Mouse (Mus musculus) frontal cortex, postnatal 25 days (tissue): ENCODE results near the gene Gm42372.

ENCODE experiments used
- DNase-seq, 2 experiments: peaks; one replicate each; pipeline ENCODE4 v3.0.0; 2022; ENCODE audit warnings: low spot score in 2 of 2

Gm42372 gene

DNA sequence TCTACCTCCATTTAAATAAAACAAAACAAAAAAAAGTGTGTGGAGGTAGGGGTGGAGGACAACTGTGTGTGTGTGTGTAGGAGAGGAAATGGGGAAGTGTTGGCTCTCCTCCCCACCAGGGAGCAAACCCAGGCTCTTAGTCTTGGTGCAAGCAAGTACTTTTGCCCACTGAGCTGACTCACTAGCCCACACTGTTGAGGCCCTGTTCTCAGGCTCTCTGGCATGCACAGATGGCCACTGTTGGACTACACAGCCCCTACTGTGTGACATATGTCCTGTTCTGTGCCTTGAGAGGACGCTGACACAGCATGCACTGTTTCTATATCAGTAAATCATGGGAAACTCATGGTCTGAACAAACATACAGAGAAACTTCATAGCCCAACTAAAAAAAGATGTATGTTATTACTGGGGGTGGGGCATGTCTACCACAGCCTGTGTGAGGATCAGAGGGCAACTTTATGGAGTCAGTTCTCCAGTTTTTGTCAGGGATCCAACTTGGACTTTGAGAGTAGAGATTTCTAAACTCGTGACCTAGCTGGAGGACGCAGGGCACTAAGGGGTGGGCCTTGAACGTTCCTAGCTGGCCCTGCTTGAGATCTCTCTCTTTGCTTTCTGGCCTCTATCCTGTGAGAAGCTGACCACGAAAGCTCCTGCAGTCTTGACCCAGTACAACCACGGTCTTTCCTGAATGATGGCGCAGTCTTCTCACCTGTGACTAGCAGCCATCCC is 20.5 kb downstream of the Gm42372 start:
- no peak for DNase-seq

GRCm38 (mm10) chr7:17004716-17005115 is 21.8 kb downstream of the Gm42372 start:
- DNase-seq: no peak

- no peak for DNase-seq
Observed at GRCm38 (mm10) chr7:17007300-17007699, 24.4 kb downstream of the Gm42372 start.

DNA sequence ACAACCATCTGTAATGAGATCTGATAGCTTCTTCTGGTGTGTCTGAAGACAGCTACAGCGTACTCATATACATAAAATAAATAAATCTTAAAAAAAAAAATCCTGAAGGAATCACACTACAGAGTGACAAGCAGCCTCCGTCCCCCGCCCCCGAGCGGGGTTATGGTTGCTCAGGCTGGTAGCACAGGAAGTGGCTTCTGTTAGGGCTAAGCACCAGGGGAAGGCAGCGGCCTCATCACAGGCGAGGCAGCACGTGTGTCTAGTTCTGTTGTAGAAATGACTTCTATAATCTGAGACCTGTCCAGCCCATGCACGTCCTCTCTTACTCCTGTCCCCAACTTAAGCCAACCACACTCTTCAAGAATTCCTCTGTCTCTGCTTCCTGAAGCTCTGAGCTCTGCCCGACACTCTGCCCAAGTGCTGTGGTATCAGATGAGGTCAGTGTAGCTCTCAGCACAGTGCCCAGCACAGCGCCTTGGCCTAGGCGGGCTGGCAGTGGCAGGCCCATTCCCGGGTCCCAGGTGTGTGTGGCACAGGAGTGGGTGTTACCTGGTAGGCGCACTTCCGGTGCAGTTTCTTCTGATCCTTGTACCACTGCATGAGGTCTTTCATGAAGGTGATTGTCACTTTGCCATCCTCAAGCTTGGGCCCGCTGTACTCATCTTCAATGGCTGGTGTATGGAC is 26.6 kb downstream of the Gm42372 start:
- DNase-seq: no peak

DNA sequence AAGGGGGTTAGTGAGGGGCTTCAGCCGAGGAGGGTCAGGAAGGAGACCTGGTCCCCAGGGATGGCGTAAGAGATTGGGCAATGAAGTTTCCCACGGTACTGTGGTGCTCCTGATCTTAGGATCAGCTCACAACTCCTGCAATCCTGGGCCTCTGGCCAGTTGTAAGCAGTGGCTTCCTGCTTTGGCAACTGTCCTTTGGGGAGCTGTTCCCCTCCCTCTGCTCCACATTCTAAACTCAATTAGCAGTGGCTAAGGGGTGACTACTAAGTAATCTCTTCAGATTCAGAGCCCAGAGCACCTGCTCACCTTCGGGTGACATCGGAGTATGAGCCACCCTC is 27.1 kb downstream of the Gm42372 start:
- DNase-seq: no peak

DNA sequence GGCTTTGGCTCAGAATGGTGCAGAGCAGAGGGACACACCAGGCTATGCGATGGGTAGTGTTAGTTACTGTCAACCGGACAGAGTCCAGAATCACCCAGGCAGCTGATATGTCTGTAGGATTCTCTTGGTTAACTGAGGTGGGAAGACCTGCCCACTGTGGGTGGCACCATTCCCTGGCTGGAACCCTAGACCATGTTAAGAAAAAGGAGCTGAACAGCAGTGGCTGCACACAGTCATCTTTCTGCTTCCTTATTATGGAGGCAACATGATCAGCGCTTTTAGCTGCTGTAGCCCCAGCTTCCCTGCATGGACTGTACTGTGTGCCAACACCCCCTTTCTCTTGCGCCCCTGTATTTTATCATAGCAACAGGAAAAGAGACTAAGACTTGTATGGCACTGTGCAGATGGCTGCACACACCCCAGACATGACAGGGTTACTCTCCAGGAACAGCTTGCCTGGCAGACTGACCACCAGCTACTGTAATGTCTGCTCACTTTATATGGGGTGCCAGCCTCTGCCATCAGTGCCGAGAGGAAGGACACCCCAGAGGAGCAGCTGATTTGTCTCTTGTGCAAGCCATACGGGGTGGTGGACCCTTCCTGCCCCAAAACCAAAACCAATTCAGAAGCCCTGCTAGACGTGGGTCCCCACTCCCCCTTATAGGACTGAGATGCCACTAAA is 29.2 kb downstream of the Gm42372 start:
- DNase-seq: no peak

DNA sequence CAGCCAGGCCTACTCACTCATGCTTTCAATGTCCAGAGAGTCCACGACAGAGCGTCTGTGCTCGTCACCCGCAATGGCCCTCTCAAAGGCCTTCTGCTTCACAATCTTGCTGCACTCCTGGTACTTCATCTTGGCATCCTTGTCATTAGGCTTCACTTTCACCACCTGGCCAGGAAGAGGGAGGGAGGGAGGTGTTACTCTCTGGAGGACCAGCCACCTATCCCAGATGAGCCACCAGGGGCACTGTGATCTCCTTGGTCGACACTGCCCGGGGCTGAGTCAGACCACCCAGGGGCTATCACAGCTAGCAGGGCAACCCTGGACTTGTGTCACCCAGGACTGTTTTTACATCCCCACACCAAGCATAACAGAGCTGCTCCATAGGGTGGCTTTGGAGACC is 32.5 kb downstream of the Gm42372 start:
- DNase-seq: no peak

GRCm38 (mm10) chr7:17017036-17017435 is 34.1 kb downstream of the Gm42372 start:
- peak; percentile 82 to 83 for DNase-seq

DNA sequence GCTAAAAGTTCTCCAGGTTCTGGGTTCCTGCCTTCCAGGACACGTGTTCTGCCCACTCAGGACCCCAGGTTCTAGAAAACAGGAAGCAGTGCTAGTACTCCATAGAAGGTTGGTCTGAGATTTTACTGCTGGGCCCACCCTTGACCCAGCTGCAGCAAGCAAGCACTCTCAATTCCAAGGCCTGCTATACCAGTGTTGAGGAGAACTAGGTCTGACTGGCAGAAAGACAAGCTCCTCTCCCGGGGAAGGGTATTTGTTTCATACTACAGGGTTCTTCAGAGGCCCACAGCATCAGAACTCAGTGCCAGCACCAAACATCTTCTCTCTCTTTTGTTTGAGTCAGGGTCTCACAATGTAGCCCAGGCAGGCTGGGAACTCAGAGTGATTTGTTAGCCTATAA is 35.0 kb downstream of the Gm42372 start:
- DNase-seq: no peak

DNA sequence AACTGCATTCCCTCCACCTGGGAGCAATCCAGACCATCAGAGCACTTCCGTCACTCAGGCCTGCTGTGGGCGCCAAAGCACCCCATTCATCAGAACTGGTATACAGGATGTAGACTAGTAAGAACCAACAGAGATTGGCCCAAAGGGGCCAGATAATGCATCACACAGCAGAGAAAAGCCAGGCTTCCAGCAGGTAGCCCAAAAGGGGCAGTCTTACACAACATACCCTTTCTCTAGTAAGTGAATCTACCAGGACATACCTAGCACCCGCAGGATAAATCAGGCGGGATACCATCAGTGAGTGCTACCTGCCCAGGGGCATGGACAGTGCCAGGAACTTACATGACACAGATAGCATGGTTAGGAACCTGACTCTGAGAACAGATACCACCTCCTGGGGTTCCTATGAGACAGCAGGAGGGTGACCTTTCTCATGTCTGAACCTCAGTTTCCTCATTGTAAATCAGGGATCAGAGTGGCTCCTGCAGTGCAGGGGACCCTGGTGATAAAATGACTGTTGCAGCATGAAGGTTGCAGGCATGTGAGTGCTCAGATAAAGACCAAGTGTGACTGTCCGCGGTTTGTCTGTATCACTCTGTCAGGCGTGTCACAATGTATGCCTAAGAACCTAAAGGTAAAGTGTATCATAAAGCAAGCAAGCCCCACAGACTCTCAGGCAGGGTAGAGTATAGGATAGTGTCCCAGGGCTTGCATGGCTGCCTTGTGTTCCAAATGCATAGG is 36.7 kb downstream of the Gm42372 start:
- DNase-seq: no peak

- no peak for DNase-seq
Observed at GRCm38 (mm10) chr7:17022176-17022575, 39.3 kb downstream of the Gm42372 start.

DNA sequence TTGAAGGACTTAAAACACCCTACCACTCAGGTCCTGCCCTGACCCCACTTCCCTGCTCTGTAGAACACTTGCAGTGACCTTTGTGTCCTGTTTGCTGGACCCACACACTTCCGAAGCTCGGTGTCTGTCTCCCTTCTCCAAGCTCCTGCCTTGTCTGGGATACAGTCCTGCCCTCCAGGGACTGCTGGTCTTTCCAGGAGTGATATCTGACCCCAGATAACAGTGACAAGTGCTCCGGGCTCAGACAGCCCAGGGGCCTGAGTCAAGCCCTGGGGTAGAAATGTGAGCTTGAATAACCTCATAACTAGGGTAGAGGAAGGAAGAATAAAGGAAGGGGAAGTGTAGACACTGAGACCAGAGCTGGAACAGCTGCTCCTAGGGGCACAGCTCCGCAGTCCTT is 40.8 kb downstream of the Gm42372 start:
- DNase-seq: no peak

DNA sequence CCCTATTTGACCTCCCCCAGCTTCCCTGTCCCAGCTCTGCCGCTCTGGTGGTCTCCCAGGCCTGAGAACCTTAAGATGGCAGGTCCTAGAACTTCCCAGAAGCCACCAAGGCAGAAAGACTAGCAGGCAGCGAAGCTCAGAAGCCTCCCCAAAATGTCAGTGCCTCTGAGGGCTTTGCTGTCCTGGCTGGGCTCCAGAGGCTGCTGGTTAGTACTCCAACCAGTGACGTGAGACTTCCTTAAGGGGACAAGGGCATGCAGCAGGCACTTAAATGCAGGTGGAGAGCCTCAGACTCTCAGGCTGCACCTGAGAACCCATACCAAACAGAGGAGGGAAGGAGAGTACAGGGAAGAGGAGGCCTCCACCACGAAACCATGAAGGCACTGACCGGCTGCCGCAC is 41.3 kb downstream of the Gm42372 start:
- no peak for DNase-seq

- no peak for DNase-seq
Observed at GRCm38 (mm10) chr7:17024814-17025504, 42.1 kb downstream of the Gm42372 start.

DNA sequence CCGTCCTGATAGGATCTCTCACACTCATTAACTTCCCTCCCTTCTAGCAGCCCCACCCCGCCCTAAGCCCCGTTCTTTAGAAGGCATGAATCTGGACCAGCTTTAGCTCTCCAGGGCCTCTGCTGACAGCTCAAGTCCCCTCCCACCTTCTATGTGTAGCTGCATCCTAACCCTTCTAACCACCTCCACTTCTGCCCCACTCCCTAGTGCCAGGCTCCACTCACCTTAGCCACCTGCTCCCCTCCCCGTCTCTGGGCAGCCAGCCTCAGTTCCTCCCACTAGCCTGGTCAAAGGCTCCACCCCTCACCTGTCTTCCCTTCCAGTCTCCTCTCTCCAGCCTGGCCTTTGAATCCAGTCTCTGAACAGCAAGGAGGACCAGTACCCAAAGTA is 42.6 kb downstream of the Gm42372 start:
- no peak for DNase-seq

GRCm38 (mm10) chr7:17025896-17026622 is 43.2 kb downstream of the Gm42372 start:
- DNase-seq: no peak

- peak; percentile 39 to 60 for DNase-seq
Observed at GRCm38 (mm10) chr7:17026710-17027587, 44.1 kb downstream of the Gm42372 start.

GRCm38 (mm10) chr7:17027588-17028343 is 44.9 kb downstream of the Gm42372 start, which contains the start of gene Ppp5c:
Ppp5c (minus strand) TSS chr7:17027924.
- peak; percentile 73 to 86 for DNase-seq

- DNase-seq: no peak
Observed at GRCm38 (mm10) chr7:17028923-17029322, 46.0 kb downstream of the Gm42372 start.
